Mouse (Mus musculus) cortical plate, adult 2 months (tissue): ENCODE data around the gene Cpvl.

Experiments used
- CTCF ChIP-seq: fragments of 200-500 bp; IDR thresholded peaks from 2 replicates; pipeline ENCODE4 v1.5.1; 2011; ENCODE audit warnings: mild to moderate bottlenecking, control low read depth, low read length; ENCODE audit not compliant: insufficient read depth; ENCODE audit errors: extremely low read depth
- POLR2A ChIP-seq: fragments of 200-500 bp; IDR thresholded peaks from 2 replicates; pipeline ENCODE4 v1.6.1; 2011; ENCODE audit warnings: mild to moderate bottlenecking, low read length, control low read depth; ENCODE audit not compliant: insufficient read depth; ENCODE audit errors: extremely low read depth

- TF ChIP-seq CTCF (no peak), POLR2A (no peak)
Observed at GRCm38 (mm10) chr6:53966595-53966994, 11.9 kb downstream of the Cpvl start.
